Mouse (Mus musculus): ENCODE data around the gene Zfp239.
"Not testable (repeated sequence)": the region's sequence is repeated elsewhere in the genome, so short reads cannot be mapped to it uniquely, and the experiment has no call there.

Zfp239 gene

DNA sequence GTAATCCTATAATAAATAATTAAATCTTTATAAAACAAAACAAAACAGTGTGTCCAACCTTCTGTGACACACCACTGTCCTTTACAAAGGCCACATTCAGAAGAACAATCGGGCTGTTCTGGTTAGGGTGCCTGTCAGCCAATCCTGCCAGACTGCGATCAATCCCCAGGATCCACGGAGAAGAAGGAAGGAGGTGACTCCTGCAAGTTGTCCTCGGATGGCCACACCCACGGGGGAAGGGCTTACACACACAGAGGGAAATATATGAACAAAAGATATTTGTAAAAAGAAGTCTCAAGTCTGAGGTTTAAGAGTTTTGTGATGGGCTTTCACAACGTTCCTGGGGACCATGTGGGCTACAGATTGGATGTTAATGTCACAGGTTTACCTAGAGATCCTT is at the start of gene Zfp239:
Zfp239 (plus strand) TSS at position 253 of the 400 bp plus-strand sequence.
- no peak for DNase-seq (ENCODE audit: low spot score)

- no peak for DNase-seq (ENCODE audit: low spot score)
These were observed 47.2 kb upstream of the Zfp239 start for GRCm38 (mm10) chr6:117814681-117815080.

DNA sequence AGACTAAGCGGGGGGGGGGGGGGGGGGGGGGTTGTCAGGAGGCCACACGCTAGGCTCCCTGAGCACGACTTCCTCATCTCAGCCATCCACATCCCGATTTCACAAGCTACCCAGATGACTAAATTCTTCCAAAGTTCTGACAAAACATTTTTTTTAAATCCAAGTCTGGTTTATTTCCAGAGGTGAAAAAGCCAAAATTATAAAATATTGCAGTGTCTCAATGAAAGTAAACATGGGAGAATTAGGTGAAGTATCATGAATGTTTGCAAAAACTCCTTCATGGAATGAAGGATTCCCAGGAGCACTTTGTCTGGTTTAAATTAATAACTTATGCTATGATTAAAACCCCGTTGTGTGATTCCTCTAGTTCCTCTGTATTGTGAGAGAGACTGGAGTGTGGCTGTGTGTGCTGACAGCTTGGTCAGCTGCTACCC is 44.8 kb upstream of the Zfp239 start:
- DNase-seq (ENCODE audit: low spot score): no peak

- no peak for DNase-seq (ENCODE audit: low spot score)
These were observed 41.6 kb upstream of the Zfp239 start for GRCm38 (mm10) chr6:117820327-117820726.

DNA sequence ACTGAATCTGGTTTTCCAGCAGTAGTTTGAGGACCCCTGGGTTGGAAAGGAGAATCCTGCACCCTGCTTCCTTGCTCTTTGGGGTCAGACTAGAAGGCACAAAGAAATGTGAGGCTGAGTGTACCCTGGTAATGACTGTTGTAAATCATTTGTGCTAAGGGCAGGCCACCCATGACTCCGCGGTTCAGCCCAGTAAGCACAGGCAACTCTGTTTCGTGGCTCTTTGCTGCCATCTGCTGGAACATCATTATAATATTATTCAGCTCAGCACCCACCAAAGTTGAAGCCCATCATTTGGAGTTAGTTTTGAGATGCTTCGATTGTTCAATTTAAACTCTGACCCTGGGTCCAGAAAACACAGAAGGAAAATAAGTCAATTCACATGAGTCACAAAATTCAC is 36.5 kb upstream of the Zfp239 start:
- DNase-seq (ENCODE audit: low spot score): no peak

DNA sequence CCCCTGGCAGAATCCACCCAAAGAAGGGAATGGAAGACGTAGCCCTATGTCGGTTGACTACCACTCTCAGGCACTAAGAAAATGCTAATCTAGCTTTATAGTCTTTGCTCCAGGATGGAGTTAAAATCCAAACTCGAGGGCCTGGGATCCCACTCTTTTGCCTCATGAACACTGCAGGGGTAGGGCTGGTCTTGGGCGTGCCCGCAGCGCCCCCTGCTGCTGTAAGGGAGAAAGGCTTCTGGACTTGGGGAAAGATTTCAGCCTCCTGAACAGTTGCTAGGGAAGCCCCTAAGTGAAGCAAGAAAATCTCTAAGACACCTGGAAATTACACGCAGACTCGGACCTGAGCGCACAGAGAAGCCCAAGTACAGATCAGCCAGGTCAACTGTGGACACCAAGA is 33.6 kb upstream of the Zfp239 start:
- DNase-seq (ENCODE audit: low spot score): no peak

GRCm38 (mm10) chr6:117840686-117841510 is 21.0 kb upstream of the Zfp239 start, which contains the start of gene Zfp637:
Gene Zfp637, plus strand, starts transcription at chr6:117841180.
- peak; percentile 65 for DNase-seq (ENCODE audit: low spot score)

DNA sequence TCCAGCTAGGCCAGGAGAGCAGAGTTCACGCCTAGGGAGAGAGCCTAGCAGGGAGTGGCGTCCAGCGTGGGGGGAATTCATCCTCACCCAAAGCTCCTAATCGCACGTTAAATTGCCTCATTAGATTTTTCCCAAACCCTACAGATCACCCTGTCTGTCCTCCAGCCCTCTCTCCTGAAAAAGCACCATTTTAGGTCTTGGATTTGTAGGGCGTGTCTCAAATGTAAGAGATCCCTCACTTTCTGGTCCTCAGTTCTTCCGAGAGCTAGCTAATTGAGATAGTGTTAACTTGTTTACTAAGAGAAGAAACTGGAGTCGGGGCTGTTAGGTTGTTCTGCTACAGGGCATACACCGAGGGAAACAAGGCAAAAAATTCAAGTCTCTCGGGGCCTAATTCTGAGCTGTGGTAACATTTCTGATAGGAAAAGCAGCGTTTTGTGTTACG is 20.4 kb upstream of the Zfp239 start:
- no peak for DNase-seq (ENCODE audit: low spot score)

DNA sequence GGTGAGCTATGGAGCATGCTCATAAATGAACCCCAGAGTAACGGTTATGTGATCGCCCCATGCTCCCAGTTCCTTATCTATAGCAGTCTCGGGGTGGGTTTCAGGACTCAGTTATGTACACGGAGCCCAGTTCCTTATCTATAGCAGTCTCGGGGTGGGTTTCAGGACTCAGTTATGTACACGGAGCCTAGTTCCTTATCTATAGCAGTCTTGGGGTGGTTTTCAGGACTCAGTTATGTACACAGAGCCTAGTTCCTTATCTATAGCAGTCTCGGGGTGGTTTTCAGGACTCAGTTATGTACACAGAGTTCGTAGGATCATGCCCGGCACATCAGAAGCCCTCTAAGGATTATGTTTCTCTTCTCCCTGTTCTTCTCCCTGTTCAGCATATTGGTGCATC is 17.3 kb upstream of the Zfp239 start:
- no peak for DNase-seq (ENCODE audit: low spot score)

DNA sequence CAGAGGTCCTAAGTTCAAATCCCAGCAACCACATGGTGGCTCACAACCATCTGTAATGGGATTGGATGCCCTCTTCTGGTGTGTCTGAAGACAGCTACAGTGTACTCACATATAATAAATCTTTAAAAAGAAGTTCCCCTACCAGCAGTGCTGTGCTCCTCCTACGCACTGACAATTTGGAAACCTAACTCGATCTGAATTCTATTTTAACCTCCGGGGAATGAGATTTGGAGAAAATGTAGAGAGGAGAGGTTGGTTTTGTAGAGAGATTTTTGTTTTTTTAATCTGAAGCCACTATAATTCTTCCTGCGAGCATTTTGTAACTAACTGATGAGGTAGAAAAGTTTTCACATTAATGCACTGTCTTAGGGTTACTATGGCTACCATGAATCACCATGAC is 15.2 kb upstream of the Zfp239 start:
- DNase-seq (ENCODE audit: low spot score): not testable (repeated sequence)

GRCm38 (mm10) chr6:117847772-117848171 is 14.1 kb upstream of the Zfp239 start:
- DNase-seq (ENCODE audit: low spot score): no peak

- no peak for DNase-seq (ENCODE audit: low spot score)
These were observed 13.3 kb upstream of the Zfp239 start for GRCm38 (mm10) chr6:117848577-117848976.

DNA sequence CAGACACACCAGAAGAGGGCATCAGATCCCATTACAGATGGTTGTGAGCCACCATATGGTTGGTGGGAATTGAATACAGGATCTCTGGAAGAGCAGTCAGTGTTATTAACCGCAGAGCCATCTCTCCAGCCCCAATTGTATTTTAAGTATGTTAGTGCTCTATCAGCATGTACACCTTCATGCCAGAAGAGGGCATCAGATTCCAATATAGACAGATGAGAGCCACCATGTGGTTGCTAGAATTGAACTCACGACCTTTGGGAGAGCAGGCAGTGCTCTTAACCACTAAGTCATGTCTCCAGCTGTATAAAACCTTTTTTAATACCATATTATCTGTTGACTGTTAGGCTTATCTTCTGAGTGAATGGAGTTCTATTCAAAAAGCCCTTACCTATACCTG is 10.2 kb upstream of the Zfp239 start:
- no peak for DNase-seq (ENCODE audit: low spot score)

- DNase-seq (ENCODE audit: low spot score): no peak
These were observed 3.9 kb upstream of the Zfp239 start for GRCm38 (mm10) chr6:117857990-117858389.

DNA sequence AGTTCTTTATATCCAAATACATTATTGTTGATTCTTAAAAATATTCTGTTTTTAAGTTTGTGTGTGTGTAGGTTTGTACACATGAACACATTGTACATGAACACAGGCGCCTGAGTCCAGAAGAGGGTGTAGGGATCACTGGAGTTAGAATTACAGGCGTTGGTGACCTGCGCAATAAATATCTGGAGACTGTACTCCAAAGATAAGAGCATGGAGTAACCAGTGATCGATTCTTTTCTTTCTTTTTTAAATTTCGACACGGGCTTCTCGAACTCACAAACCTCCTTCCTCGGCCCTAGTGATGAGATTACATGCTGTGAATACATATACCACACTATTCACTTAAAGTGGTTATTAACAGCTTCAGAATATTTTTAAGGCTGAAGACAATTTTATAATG is 565 bp downstream of the Zfp239 start:
- DNase-seq (ENCODE audit: low spot score): no peak

- DNase-seq (ENCODE audit: low spot score): no peak
These were observed 1.2 kb downstream of the Zfp239 start for GRCm38 (mm10) chr6:117862899-117863620.

DNA sequence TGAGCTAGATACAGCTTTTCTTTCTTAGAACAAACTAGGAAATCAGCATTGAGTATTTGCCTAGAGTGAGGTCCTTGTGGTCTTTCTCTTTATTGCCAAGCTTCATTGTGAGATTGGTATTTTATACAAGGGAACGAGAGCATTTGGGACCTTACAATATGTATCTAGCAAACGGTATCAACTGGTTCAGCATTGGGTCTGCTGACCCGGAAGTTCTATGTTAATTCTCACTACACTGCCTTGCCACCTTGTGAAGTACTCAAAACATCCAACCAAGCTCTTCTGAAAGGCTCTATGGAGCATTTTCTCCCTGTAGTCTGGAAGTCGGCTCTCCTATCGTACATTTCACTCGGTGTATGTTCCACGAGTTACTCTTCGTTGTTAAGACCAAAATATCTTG is 1.9 kb downstream of the Zfp239 start:
- no peak for DNase-seq (ENCODE audit: low spot score)

GRCm38 (mm10) chr6:117868187-117868586 is 6.3 kb downstream of the Zfp239 start:
- DNase-seq (ENCODE audit: low spot score): no peak

GRCm38 (mm10) chr6:117871034-117871433 is 9.1 kb downstream of the Zfp239 start:
- no peak for DNase-seq (ENCODE audit: low spot score)

- DNase-seq (ENCODE audit: low spot score): not testable (repeated sequence)
These were observed 11.6 kb downstream of the Zfp239 start for GRCm38 (mm10) chr6:117873450-117873849.

GRCm38 (mm10) chr6:117874621-117875281 is 12.9 kb downstream of the Zfp239 start:
- no peak for DNase-seq (ENCODE audit: low spot score)

DNA sequence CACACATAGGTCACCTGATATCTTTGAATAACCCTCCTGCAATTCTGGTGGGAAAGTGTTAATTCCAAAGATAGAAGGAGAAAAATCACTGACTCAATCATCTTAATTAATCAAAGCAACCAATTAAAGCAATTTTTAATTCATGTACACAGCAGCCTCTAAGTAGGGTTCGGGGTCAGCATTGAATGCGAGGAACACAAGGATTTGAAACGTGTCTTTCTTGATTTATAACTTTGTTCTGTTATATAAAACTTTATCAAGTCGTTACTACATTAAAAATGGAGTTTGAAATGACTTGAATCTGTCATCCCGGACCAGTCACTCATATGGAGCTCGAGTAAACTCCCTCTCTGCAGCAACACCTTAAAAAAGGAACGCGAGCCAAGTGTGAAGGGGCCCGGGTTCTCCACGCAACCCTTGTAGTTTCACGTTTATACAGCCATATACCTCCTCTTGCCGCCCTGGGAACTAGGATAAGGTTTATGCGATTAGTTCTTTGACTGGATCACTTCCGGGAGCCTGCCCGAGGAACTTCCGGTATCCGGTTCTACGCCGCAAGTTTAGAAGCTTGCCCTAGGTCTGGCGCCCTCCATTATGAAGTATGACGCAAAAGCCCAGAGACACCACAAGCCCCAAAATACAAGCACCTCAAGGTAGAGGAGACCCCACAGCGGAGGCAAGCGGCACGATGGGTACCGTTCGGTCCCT is 17.0 kb downstream of the Zfp239 start:
- no peak for DNase-seq (ENCODE audit: low spot score)

All from urinary bladder, postnatal 10 days (tissue).